In the genomic region with DNA sequence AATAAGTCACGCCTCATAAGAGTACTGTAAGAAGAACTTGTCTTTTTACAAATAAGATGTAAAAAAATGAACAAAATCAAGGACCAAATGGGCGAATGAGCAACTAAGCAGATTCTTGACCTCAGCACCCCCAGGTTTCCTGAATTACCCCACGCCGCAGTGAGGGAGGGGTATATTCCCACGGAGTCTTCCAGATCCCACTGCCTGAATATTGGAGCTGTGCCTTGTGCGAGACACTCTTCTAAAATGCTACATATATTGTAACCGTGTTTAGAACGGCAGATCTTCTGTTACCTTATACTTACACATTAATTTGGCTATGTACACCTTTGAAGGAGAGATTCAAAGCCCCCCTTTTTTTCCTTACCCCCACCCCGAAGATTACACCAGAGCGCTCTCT, we compare ENCODE assay signal across 9 mouse cellular contexts. TPM values are rescaled to one million over a fixed set of nuclear protein-coding genes. Genes with fewer than 3 reads are reported as not detected.
DNase-seq lines count a peak whose midpoint lies in the region; ATAC-seq and TF ChIP-seq lines count a peak whose summit lies in the region.
"Had no signal": no experiment of that assay in that cellular context is flagged by ENCODE, and none has a peak within 500 bp of the region (broad histone marks: within the 10 kb centered on the region; RNA-seq: fewer than 3 reads in every experiment).

No protein-coding gene starts in this region.

- ATAC-seq in lung, embryonic 15.5 days (ENCODE audit: borderline replicate concordance, extremely low read depth, low FRiP score, low TSS enrichment), result no peak
- peak; percentile 7; the same call in 1 of the 2 replicates for ATAC-seq in hindbrain, embryonic 13.5 days (ENCODE audit: low FRiP score)
- peak; percentile 3; the same call in 1 of the 2 replicates for ATAC-seq in neural tube, embryonic 14.5 days (ENCODE audit: low read depth)
- no peak for ATAC-seq in liver, embryonic 12.5 days

- no peak for TF ChIP-seq CTCF in cortical plate, adult 2 months (IDR thresholded peaks at IDR 0.05; ENCODE audit: extremely low read depth, insufficient read depth, low read length)

- no peaks in the 10 kb centered on the region for H3K4me1 ChIP-seq in lung, embryonic 15.5 days
- no peaks in the 10 kb centered on the region for H3K4me1 ChIP-seq in cortical plate, adult 2 months (ENCODE audit: control insufficient read depth, insufficient read depth, low read length)
- peaks cover 11% of the 10 kb centered on the region for H3K4me1 ChIP-seq in hindbrain, embryonic 13.5 days (replicated peaks)
- no peaks in the 10 kb centered on the region; the same call in 1 of the 2 replicates for H3K4me1 ChIP-seq in neural tube, embryonic 14.5 days (ENCODE audit: control insufficient read depth, insufficient read depth, low read length)
- no peaks in the 10 kb centered on the region for H3K4me1 ChIP-seq in liver, embryonic 12.5 days

- no peak for TF ChIP-seq POLR2A in cortical plate, adult 2 months (IDR thresholded peaks at IDR 0.05; ENCODE audit: extremely low read depth, insufficient read depth, low read length)

- H3K36me3 ChIP-seq in lung, embryonic 15.5 days, result no peaks in the 10 kb centered on the region
- no peaks in the 10 kb centered on the region for H3K36me3 ChIP-seq in hindbrain, embryonic 13.5 days
- H3K36me3 ChIP-seq in neural tube, embryonic 14.5 days (ENCODE audit: control insufficient read depth, insufficient read depth, low read length), result no peaks in the 10 kb centered on the region
- H3K36me3 ChIP-seq in liver, embryonic 12.5 days, result no peaks in the 10 kb centered on the region

- H3K27ac ChIP-seq in lung, embryonic 15.5 days, result no peak overlapping the region
- no peak overlapping the region; the same call in 1 of the 2 replicates for H3K27ac ChIP-seq in cortical plate, adult 2 months (ENCODE audit: insufficient read depth, low read length)
- H3K27ac ChIP-seq in hindbrain, embryonic 13.5 days, result no peak overlapping the region
- no peak overlapping the region for H3K27ac ChIP-seq in neural tube, embryonic 14.5 days (ENCODE audit: low read depth, low read length)
- no peak overlapping the region for H3K27ac ChIP-seq in liver, embryonic 12.5 days

- peak overlapping the region; percentile 81 for H3K4me2 ChIP-seq in lung, embryonic 15.5 days
- peak overlapping the region; percentile 86 for H3K4me2 ChIP-seq in hindbrain, embryonic 13.5 days
- H3K4me2 ChIP-seq in neural tube, embryonic 14.5 days (ENCODE audit: low read depth, low read length), result peak overlapping the region; percentile 86
- H3K4me2 ChIP-seq in liver, embryonic 12.5 days, result no peak overlapping the region

- peaks cover 37% of the 10 kb centered on the region for H3K27me3 ChIP-seq in lung, embryonic 15.5 days
- H3K27me3 ChIP-seq in hindbrain, embryonic 13.5 days, result peaks cover 8% of the 10 kb centered on the region
- peaks cover 3% of the 10 kb centered on the region; the same call in 1 of the 2 replicates for H3K27me3 ChIP-seq in neural tube, embryonic 14.5 days (ENCODE audit: control insufficient read depth, insufficient read depth, low read length)
- peaks cover 35% of the 10 kb centered on the region for H3K27me3 ChIP-seq in liver, embryonic 12.5 days (replicated peaks)

- no peaks in the 10 kb centered on the region for H3K9me3 ChIP-seq in lung, embryonic 15.5 days
- H3K9me3 ChIP-seq in hindbrain, embryonic 13.5 days, result no peaks in the 10 kb centered on the region
- H3K9me3 ChIP-seq in neural tube, embryonic 14.5 days (ENCODE audit: control insufficient read depth, low read length), result no peaks in the 10 kb centered on the region
- H3K9me3 ChIP-seq in liver, embryonic 12.5 days (replicated peaks), result no peaks in the 10 kb centered on the region

- no peak overlapping the region for H3K4me3 ChIP-seq in lung, embryonic 15.5 days
- H3K4me3 ChIP-seq in cortical plate, adult 2 months (ENCODE audit: insufficient read depth, low read length), result peak overlapping the region; percentile 95
- H3K4me3 ChIP-seq in hindbrain, embryonic 13.5 days, result peak overlapping the region; percentile 75
- peak overlapping the region; percentile 67 for H3K4me3 ChIP-seq in neural tube, embryonic 14.5 days (ENCODE audit: low read depth, low read length)
- no peak overlapping the region for H3K4me3 ChIP-seq in liver, embryonic 12.5 days

- DNase-seq in lung, postnatal 14 days, result no peak
- no peak for DNase-seq in spleen, adult 18-20 months
- DNase-seq in lung, postnatal 10 days, result no peak

- no peak overlapping the region for H3K9ac ChIP-seq in lung, embryonic 15.5 days
- 0 out of 2 replicates have a peak overlapping the region, but pooled peaks have one; percentile 83 for H3K9ac ChIP-seq in hindbrain, embryonic 13.5 days
- H3K9ac ChIP-seq in neural tube, embryonic 14.5 days (replicated peaks; ENCODE audit: low read depth, low read length), result peak overlapping the region; percentile 76; the same call in 1 of the 2 replicates
- no peak overlapping the region for H3K9ac ChIP-seq in liver, embryonic 12.5 days

- 42% methylated on average over 10 of the region's 10 CpGs for WGBS in lung, embryonic 15.5 days
- 49% methylated on average over 10 of the region's 10 CpGs for WGBS in hindbrain, embryonic 13.5 days
- WGBS in neural tube, embryonic 14.5 days, result 45% methylated on average over 10 of the region's 10 CpGs
- WGBS in liver, embryonic 12.5 days (ENCODE audit: insufficient replicate concordance), result 39% methylated on average over 10 of the region's 10 CpGs

RNA-seq across cellular contexts. Expression of a gene that starts 0.7 kb away (rescaled TPM):
- 0.09 and 0.21 TPM in 2 replicates for polyA plus RNA-seq in lung, embryonic 15.5 days (2015; fragmentation: Nextera tagmentation; extraction: Ambion mirVana)
- 7.2 and 9.4 TPM in 2 replicates for polyA plus RNA-seq in cortical plate, adult 2 months (2012; rRNA removed)
- 9.6 and 9.9 TPM in 2 replicates for polyA plus RNA-seq in hindbrain, embryonic 13.5 days (2015; fragmentation: Nextera tagmentation; extraction: Ambion mirVana)
- 17.3 and 23.4 TPM in 2 replicates for polyA plus RNA-seq in neural tube, embryonic 14.5 days (2014; fragmentation: Nextera tagmentation; extraction: Ambion mirVana)
- not detected in 2 replicates for polyA plus RNA-seq in liver, embryonic 12.5 days (2016; fragmentation: Nextera tagmentation; extraction: Ambion mirVana)
- polyA plus RNA-seq: spleen, adult 2 months had no signal

Comparison
In these comparisons a context has a peak if more than half of its experiments do, and no peak if none do; other contexts are left out.
1. ATAC-seq: peak in hindbrain, embryonic 13.5 days (single experiment) and neural tube, embryonic 14.5 days (single experiment); none in lung, embryonic 15.5 days (single experiment) and liver, embryonic 12.5 days (single experiment).
2. H3K4me3 ChIP-seq: peak in cortical plate, adult 2 months (single experiment), hindbrain, embryonic 13.5 days (single experiment) and neural tube, embryonic 14.5 days (single experiment); none in lung, embryonic 15.5 days (single experiment) and liver, embryonic 12.5 days (single experiment).
3. H3K9ac ChIP-seq: peak in hindbrain, embryonic 13.5 days (single experiment) and neural tube, embryonic 14.5 days (single experiment); none in lung, embryonic 15.5 days (single experiment) and liver, embryonic 12.5 days (single experiment).